Mouse (Mus musculus): ENCODE results near the gene Tppp.
"Not testable (repeated sequence)": the region's sequence is repeated elsewhere in the genome, so short reads cannot be mapped to it uniquely, and the experiment has no call there.

Gene Tppp

DNA sequence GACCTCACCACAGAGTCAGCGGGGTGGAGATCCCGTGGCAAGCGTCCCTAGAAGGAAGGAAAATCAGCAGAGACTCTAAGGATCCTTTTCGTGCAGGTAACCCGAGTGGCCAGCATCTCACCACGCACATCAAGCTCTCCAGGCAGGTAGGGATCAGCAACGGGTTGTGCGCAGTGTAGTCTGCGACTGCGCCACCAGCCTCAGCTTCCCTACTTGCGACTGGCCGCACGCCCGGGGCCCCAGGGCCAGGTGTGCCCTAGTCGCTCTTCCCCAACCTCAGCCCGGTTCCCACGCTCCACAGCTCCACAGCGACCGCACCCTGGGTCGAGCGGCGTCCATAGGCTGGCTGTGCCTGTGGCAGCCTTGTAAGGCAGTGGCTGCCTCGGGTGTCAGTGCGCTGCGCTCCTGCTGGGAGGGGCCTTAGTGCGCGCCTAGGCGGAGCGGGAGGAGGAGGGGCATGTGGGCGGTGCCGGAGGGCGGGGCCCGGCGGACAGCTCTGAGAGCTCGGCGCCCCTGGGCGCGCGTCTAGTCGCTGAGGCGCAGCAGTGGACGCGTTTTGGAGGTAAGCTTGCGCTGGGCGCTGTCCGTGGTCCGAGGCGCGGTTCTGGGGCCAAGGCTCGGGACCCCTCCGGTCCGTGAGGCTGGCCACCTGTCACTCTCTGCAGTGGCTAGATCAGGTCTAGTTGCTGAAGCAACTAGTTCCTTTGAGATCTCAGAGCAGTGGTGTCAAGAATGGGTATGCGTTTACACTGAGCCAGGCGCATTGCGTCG, at the start of gene Tppp:
Gene Tppp (plus strand): TSS at position 460 of the 771 bp plus-strand sequence.
- peak; percentile 93 for DNase-seq

DNA sequence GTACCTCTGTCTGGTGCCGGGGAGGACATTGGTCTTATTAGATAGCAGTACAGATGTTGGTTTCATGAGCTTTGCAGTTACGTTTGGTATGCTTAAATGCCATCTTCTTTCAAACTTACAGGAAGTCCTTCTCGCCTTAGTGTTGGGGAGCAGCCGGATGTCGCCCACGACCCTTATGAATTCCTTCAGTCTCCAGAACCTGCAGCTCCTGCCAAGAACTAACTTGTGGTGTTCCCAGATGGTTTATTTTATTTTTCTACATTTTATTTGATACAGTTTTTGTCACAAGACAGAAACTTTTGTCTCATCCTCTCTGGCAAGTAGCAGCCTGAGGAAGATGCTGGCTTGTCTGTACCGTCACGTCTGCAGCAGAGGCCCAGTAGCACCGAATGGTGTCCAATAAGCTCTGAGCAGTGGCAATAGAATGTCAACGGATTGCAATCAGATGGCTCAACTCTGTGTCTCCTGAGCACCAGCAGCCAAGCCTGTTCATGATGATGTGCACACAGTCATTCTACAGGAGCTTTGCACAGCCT, 49.0 kb upstream of the Tppp start:
- no peak for DNase-seq

DNA sequence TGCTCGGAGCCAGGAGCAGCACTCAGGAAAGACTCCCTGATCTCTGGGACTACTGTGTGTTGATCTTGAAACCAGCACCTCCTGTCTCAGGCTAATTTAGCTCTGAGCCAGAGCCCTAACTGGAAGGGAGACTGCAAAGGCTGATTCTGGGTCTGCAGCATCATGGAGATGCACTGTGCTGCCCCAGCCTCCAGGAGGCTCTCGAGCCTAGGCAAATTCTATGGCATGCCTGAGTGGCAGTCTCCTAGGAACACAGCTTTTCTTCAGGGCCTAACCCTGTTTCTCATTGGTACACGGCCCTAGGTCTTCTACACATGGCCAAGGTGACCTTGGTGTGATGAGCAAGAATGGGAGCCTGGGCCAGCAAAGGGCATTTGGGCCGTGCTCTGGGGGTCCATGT, 48.0 kb upstream of the Tppp start:
- DNase-seq = no peak

DNA sequence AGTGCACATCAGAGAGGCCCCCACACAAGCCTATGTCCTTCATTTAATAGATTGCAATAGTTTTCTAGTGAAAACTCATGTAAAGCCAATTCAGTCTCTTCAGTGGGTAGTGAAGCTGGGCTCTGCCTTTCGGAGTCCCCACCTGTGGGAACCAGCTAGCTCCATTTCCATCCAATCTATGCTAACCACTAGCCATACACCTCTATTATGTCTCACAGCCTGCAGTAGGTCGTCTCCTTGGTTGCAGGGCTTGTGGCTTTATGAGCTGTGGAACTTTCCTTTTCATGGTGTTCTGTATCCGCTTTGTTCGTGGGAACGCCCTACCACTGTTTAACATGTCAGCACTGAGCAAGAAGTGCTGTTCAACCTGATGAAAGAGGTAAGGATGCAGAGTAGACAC, 45.7 kb upstream of the Tppp start, which contains the start of gene Zdhhc11:
Gene Zdhhc11 (plus strand): TSS at position 301 of the 400 bp plus-strand sequence.
- no peak for DNase-seq

DNA sequence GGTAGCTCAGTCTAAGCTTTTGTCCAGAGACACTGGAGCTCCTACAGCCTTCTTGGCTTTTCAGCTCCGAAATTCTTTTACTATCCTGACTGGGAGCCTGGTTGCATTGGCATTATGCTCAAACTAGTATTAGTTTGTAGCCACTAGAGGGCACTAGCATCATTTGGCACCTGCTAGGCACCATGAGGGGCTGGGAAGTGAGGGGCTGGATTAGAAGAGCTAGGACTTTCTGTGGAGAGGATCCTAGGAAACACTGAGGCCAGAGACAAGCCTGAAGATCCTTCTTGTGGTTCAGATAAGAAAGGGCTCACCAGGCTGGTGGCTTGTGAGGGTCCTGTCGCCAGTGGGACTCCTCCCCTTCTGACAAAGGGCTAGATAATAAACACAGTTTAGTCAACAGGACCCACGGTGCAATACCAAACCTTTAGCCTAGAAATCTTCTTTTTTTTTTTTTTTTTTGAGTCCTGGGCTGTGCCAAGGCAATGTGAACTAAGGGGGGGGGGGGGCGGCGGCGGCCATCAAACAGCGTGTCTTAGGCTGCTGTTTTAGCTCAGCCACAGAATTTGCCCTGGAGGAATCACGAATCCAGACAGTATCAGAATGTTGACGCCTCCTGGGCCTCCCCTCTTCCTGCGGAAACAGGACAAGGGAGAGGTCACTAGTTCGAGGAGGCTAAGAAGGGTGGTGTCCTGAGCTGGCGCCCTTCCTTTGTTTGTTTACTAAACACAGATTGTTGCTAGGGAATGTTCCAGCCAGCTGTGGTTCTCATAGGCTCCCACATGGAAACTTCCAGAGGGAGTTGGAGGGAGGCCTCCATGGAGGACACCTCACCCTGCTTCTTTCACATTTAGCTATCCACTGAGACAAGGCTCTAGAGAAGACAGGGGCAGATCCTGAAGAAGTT, 38.4 kb upstream of the Tppp start:
- peak; percentile 40 for DNase-seq

DNA sequence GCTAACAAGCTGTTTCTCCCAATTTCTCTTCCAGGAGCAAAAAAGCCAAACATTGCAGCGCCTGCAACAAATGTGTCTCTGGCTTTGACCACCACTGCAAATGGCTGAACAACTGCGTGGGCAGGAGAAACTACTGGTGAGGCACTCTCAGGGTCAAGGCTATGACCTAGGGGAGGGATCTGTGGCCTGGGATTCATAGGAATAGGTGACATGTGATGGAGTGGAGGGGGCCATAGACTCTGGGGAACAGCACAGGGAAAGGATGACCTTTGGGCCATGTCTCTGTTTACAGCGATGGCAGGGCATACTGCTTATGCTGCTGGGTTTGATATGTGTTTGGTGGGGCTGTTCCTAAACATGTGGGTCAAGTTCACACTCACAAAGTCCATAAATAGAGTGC, 34.7 kb upstream of the Tppp start:
- DNase-seq = no peak

DNA sequence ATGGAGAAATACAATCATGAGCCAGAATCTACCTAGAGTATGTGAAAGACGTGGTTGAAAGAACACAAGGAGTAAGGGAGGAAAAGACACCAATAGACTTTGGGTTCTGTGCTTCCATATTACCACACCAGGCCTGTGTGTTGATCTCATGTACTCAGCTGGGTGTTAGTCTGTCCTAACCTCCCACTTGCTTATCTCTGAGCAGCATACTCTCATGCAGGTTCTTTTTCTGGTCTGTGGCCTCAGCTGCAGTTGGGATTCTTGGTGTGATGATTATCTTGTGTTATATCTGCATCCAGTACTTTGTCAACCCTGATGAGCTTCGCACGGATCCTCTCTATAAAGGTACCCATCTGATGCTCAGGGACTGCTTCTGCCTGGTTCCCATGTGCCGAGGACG, 32.3 kb upstream of the Tppp start:
- no peak for DNase-seq

DNA sequence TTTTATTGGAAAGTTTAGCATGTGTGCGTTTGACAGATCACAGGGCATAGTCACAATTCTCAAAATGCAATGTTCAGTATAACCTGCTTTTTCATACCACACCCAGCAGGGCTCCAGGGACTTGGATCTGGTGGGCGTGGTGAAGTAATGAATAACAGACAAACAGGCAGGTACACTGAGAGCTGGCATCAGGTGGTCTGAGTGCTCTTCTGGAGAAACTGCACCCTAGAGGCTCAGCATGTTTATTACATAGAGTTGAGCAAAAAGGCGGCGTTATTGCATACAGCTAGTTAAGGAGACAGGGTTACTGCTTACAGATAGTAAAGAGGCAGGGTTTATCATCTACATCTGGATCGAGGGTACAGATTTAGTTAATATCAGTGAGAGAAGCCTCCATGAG, 18.9 kb upstream of the Tppp start:
- DNase-seq = no peak

DNA sequence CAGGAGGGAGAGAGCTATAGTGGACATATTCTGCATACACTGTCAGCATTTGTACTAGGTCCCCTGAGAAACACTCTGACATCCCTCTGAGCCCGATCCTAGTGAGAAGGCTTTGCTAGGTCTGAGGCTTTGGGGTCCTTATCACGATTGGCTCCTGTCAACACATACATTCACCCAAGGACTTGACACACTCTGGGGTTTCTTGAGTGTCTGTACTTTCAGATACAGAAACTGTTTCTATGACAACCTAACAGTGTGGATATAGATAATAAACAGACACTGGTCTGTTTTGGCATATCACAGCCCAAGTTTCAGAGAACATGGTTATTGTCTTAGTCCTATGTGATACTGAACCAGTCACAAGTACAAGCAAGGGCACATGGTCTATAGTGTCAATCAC, 18.4 kb upstream of the Tppp start:
- DNase-seq = peak; percentile 10

DNA sequence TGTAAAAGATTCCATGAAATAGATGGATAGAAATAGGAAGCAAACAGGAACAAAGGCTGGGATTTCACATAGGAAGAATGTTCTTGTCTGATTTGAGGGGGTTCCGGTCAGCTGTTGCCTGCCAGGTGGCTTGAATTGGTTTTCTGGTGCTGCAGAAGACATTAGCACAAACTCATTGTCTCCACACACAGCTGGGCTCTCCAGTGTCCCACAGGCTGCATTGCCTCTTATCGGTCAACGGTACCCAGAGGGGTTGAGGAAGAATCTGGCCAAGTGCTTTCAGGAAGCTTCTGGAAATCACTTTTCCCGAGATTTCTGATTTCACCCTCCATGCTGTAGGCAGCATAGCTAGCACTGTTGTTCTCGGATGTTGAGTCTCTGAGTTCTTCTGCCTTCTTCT, 17.9 kb upstream of the Tppp start:
- DNase-seq = no peak

DNA sequence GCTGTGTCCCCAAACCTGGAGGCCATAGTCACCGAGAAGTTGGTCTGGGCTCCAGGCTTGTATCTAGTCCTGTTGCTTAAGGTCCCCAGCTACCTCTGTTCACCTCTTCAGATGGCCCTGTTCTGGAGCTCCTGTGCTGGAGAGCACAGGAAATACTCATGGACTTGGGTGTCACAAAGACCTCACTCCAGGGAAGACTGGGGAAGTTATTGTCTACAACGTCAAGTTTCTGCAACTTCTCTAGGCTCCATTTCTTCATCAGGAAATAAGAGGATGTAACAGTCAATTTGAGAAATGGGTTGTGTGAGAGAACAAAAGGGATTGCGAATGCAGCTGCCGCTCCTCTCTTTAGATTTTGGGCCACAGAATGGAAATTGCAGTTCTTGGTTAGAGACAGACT, 12.8 kb upstream of the Tppp start:
- DNase-seq = no peak

DNA sequence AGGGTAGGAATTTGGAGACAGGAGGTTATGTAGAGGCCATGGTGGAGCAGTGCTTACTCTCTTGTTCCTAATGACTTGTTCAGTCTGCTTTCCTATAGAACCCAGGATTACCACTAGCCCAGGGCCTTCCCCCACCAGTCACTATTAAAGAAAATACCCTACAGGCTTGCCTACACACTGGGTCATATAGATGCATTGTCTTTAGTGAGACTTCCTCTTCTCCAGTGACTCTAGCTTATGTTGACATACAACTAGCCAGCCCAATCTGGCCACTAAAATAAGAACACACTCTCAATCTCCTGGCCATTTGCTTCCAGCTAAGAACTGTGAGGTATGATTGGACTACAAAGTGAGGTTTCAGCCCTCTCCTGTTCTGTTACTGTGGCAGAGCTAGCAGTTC, 8.7 kb upstream of the Tppp start:
- DNase-seq = no peak

DNA sequence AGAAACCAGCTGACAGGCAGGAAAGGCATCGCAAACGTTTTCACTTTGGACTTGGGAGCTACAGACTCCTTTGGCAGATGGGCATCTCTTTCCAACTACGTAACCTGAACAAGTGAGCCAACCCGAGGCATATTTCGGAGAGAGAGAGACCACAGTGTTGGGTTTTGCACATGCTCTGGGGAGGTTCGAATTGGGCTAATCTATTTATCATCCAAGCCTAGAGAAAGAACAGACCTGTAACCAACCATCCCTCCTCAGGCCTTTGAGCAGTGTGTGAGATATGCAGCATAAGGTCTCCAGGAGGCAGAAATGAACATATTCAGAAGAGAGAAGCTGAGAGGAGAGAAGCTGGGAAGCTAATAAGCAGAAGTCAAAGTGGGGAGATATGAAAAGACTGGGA, 8.2 kb upstream of the Tppp start:
- DNase-seq = no peak

DNA sequence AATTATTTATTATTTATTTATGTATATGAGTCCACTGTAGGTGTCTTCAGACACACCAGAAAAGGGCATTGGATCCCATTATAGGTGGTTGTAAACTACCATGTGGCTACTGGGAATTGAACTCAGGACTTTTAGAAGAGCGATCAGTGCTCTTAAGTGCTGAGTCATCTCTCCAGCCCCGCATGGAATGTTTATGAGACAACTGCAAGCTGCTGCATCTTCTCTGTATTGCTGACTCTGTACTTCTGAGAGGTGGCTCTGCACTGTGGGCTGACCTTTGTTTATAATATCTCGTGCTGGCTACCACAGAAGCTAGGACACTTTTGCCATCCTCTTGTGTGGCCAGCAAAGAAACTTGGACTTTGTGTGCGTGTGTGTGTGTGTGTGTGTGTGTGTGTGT, 7.7 kb upstream of the Tppp start:
- DNase-seq = no peak

DNA sequence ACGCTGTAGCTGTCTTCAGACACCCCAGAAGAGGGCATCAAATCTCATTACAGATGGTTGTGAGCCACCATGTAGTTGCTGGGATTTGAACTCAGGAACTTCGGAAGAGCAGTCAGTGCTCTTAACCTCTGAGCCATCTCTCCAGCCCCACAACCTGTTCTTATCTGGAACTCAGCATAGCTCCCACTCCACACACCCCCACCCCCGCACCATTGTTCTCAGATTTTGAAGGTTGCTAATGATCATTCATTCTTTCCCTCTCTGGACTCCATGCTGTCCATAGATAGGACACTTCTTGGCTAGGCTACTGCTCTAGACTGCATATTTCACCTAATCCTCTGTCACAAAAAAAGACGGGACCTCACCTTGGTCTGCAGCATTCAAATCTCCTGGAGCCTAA, 2.3 kb upstream of the Tppp start:
- DNase-seq = not testable (repeated sequence)

DNA sequence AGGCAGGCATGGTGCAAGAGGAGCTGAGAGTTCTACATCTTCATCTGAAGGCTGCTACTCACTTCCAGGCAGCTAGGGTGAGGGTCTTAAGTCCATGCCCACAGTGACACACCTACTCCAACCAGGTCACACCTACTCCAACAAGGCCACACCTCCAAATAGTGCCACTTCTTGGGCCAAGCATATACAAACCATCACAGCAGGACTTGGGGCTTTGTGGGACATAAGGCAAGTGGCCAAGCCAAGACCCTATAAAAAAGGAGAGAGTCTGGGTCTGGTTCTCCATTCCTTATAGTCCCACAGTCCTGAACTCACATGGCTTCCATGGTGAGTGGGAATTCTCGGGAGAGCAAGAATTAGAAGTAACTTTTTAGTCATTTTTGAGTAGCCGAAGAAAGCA, 991 bp upstream of the Tppp start:
- DNase-seq = not testable (repeated sequence)

DNA sequence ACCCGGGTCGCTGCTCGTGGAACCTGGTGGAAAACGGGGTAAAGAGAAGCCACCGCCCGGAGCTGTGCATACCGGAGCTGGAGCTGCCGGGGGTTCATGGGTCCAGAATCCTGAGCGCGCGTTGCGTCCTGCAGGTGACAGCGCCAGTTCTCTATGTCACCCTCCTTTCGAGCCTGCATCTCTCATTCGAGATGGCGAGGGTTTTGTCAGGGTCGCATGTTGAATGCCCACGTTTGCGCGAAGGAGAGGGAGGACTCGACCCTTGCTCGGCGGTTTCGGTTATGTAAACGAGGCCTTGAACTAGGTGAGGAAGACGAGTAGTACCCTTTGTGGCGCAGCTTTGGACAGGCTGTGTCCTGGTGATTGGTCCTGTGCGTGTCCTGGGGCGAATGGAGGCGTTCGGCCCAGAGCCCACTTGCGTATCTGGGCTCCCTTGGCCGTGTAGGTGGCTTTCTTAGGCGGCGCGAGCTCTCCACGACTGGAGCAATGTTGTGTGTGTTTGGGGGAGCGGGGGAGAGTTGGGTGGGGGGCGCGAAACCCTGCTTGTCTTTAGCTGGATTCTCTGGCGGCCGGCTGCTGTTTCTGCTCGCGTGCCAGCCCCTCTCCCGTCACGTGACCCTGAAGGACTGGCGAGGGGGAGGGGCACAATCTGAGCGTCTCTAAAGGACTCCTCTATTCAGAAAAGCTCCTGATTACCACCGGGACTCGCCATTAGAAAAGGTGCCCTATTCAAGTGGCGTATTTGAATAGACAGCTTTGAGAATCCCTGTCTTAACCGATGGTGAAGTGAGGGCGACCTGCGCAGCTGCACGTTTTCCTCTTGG, 796 bp downstream of the Tppp start:
- peak; percentile 52 for DNase-seq

DNA sequence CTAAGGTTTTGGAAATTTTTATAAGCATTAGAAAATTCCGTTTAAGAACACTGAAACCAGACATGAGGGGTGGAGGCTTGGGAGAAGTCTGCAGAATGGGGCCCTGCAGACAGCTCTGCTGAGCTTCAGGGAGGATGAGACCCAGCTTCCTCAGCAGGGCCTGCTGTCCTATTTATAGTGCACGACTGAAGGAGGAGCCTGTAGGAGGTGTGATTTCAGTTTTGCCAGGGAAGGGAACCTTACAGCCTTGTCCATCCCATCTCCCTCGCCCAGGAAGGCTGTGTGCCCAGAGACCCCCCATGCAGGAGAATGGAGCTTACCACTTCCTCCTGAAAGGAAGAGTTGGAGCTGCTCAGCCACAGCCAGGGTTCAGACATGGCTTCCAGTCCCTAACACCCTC, 1.5 kb downstream of the Tppp start:
- DNase-seq = no peak

DNA sequence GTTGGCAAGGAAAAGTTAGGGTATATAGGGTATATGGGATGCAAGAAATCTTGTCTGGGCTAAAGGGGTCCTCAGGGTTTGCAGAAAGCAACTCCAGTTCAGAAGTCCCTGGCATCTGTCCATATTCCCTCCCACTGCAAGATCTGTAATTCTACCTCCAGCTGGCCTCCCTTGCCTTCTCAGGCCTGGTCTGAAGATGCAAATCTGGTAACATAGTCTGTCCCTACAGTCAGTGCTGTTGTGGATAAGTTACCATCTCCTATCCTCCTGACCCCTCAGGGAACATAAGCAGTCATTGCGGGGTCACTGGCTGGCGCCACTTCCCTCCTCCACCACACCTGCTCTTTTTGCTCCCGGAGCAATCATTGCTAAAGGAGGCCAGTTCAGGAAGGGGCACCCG, 6.7 kb downstream of the Tppp start:
- DNase-seq = no peak

DNA sequence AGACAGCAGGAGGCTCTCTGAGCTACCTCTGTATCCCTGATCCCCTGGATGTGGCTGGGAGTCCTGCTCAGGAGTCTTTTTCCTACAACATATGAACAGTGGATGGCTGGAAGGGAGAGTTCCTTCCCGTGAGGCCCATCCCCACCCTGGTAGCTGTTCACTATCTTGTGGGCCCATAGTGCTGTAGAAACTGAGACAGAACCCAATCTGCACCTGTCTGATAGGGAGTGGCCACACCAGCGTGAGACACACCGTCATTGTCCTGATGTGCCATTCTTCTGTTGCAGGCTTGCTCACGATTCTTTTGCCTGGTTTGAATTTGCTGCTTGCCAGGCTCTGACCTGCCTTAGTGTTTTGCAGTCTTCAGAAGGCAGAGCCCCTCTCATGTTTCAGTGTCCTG, 8.2 kb downstream of the Tppp start:
- DNase-seq = no peak

DNA sequence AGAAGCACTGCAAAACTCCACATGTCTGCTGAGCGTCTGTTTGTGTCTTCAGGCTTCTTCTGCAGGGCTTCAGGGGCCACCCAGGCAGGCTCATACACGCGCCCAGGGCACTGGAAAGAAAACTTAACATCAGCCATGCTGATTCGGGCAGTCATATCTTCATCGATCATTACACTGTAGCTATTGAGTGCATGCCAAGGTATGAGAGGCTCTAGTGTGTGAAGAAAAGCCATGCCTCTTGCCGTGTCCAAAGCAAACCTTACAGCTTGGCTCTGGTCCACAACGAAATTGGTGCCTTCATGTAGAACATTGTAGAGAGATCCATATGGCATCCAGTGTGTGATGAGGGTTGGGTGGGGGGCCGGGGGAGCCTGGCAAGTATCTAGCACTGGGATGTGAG, 9.8 kb downstream of the Tppp start:
- DNase-seq = not testable (repeated sequence)

DNA sequence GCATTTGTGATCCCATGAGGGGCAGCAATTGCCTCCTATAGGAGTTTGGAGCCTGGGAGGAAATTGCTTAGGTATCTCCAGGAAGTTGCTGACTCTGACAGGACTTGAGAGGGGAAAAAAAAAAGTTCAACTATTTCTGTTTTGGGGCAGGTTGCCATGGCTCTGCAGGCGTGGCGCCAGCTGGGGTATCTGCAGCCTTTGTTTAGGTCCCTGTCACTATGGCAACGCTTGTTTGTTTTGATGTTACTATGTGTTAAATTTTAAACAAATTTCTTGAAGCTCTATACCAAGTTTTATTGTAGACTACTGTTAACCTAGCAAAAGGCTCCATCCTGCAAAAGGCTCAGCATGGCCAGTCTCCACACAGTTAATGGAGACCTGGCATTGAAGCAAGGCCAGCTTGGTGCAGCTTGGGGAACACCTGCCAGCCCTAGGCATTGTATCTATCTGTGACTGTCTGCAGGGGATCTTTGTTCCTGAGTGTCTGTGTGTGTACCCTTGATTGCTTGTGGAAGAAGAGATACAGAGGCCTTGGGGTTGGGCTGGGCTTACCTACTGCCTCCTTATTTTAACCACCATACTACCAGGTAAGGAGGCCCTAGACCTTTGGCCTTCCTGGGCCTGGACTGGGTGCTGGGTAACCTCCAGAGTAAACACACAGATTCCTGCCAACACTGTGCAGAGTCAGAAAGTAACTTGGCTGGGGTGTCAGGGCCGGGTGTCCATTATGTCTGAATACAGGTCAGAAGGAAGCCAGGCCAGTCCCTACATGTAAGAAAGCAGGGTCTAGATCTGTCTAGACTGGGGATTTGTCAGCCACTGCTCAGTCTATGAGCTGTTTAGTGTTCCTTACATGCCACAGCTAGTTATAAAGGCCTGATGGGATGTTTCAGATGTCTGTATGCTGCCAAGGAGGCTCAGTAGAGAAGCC, 16.2 kb downstream of the Tppp start:
- DNase-seq = no peak
